Mouse (Mus musculus) hindbrain, embryonic 15.5 days (tissue): ENCODE measurements at regions not wholly inside any gene's neighbourhood (a gene's known extent, or its start where the extent isn't known, plus 50 kb on each side); places are given as distances from the start of the nearest gene placed in this dataset.
"Not testable (repeated sequence)": the region's sequence is repeated elsewhere in the genome, so short reads cannot be mapped to it uniquely, and the experiment has no call there.

Experiments used
- ATAC-seq: fragments of 200-750 bp; cut with Nextera tagmentation; 2 replicates; pipeline ENCODE4 v1.8.0; 2017; ENCODE audit warnings: low read depth, moderate number of reproducible peaks, moderate TSS enrichment; ENCODE audit not compliant: low FRiP score
- H3K27ac ChIP-seq: fragments of 300-500 bp; sonication (generic); replicated peaks from 2 replicates; pipeline ENCODE4 v1.5.1; 2015; ENCODE audit warnings: mild to moderate bottlenecking, inconsistent platforms
- H3K27me3 ChIP-seq: fragments of 300-500 bp; sonication (generic); 2 replicates; pipeline ENCODE4 v1.6.1; 2015; ENCODE audit warnings: control low read depth, inconsistent platforms
- H3K36me3 ChIP-seq: fragments of 300-500 bp; sonication (generic); 2 replicates; pipeline ENCODE4 v1.6.1; 2015; ENCODE audit warnings: control low read depth, inconsistent platforms
- H3K4me1 ChIP-seq: fragments of 300-500 bp; sonication (generic); replicated peaks from 2 replicates; pipeline ENCODE4 v1.6.1; 2015; ENCODE audit warnings: control low read depth, inconsistent platforms
- H3K4me2 ChIP-seq: fragments of 300-500 bp; sonication (generic); 2 replicates; pipeline ENCODE4 v1.6.1; 2015; ENCODE audit warnings: moderate library complexity, mild to moderate bottlenecking, inconsistent platforms
- H3K4me3 ChIP-seq: fragments of 300-500 bp; sonication (generic); 2 replicates; pipeline ENCODE4 v1.5.1; 2015; ENCODE audit warnings: mild to moderate bottlenecking, inconsistent platforms
- H3K9ac ChIP-seq: fragments of 300-500 bp; sonication (generic); 2 replicates; pipeline ENCODE4 v1.6.1; 2015; ENCODE audit warnings: inconsistent platforms
- H3K9me3 ChIP-seq: fragments of 300-500 bp; sonication (generic); 2 replicates; pipeline ENCODE4 v1.6.1; 2016; ENCODE audit warnings: control low read depth, inconsistent platforms
- WGBS: fragments of 180-500 bp; shearing (Covaris S2); methylation state at CpG from one replicate; pipeline ENCODE4 v1.1.7; 2015; 5-methylcytosine and 5-hydroxymethylcytosine counted together

GRCm38 (mm10) chr4:8084954-8085639, 153.7 kb downstream of the Car8 start:
- H3K4me2 ChIP-seq = no peak overlapping the region

DNA sequence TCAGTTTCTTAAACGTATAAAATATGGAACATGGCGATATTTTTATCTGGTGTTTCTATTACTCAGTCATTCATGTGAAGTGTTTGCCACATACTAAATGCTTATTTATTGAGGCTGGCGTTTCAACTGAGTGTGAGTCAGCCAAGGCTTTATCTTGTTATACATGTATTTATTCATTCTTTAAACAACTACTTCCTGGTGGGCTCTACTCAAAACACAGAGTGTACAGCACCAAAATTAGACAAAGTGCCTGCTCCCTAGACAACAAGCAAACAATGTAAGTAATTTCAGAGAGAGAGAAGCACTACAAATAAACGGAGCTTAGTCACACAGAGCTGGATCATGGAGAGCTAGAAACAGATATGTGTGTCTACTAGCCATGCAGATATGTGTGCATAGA, 159.5 kb downstream of the Car8 start:
- no peaks in the 10 kb centered on the region for H3K36me3 ChIP-seq
- no peaks in the 10 kb centered on the region for H3K4me1 ChIP-seq
- no peak overlapping the region for H3K27ac ChIP-seq
- WGBS = 60% methylated on average over 4 of the region's 4 CpGs
- H3K4me2 ChIP-seq = no peak overlapping the region
- no peak overlapping the region for H3K4me3 ChIP-seq
- no peaks in the 10 kb centered on the region for H3K27me3 ChIP-seq
- H3K9me3 ChIP-seq = no peaks in the 10 kb centered on the region
- no peak for ATAC-seq
- no peak overlapping the region for H3K9ac ChIP-seq

More at GRCm38 (mm10) chr4:8084954-8085639, 153.7 kb downstream of the Car8 start:
- Histone ChIP-seq H3K36me3 (no peaks in the 10 kb centered on the region), H3K4me3 (no peak overlapping the region), H3K4me1 (no peaks in the 10 kb centered on the region; the same call in 1 of the 2 replicates), H3K27ac (no peak overlapping the region), H3K27me3 (no peaks in the 10 kb centered on the region), H3K9ac (no peak overlapping the region), H3K9me3 (no peaks in the 10 kb centered on the region)
- 31% methylated on average over 16 of the region's 16 CpGs for WGBS
- peak; percentile 88 for ATAC-seq

DNA sequence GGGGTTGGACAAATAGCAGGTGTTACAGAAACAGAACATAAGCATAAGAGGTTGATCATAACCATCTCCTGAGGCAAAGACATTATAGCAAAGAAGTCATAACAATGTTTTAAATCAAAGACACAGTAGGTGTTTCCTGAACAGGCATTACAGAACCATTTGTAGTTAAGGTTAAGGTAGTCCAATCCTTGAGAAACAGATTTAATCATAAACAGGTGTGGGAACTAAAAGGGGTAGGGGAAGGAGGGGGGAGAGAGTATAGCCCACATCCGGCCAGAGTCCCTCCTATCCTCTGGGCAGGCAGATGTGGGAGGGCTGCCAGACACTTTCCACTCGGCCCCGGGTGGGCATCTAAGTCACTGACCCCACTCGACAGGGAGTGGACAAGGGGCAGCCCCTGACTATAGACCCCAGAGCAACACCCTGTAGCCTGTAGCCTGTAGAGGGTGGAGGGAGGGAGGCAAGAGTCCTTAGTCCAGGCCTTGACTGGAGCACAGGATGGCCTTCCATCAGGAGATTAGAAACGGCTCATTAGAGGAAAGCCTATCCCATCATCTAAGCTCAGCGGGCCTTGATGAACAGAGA, 165.8 kb downstream of the Car8 start:
- Histone ChIP-seq H3K4me1 (no peaks in the 10 kb centered on the region), H3K9me3 (no peaks in the 10 kb centered on the region), H3K27ac (no peak overlapping the region), H3K36me3 (no peaks in the 10 kb centered on the region), H3K4me3 (no peak overlapping the region), H3K9ac (no peak overlapping the region), H3K4me2 (no peak overlapping the region), H3K27me3 (no peaks in the 10 kb centered on the region)
- ATAC-seq = no peak
- WGBS = 85% methylated on average over 6 of the region's 6 CpGs

GRCm38 (mm10) chr4:8070693-8071092, 168.1 kb downstream of the Car8 start:
- H3K27me3 ChIP-seq, H3K9me3 ChIP-seq, H3K4me1 ChIP-seq, H3K4me2 ChIP-seq, H3K4me3 ChIP-seq, ATAC-seq, H3K36me3 ChIP-seq, H3K9ac ChIP-seq, H3K27ac ChIP-seq: not testable (repeated sequence)

DNA sequence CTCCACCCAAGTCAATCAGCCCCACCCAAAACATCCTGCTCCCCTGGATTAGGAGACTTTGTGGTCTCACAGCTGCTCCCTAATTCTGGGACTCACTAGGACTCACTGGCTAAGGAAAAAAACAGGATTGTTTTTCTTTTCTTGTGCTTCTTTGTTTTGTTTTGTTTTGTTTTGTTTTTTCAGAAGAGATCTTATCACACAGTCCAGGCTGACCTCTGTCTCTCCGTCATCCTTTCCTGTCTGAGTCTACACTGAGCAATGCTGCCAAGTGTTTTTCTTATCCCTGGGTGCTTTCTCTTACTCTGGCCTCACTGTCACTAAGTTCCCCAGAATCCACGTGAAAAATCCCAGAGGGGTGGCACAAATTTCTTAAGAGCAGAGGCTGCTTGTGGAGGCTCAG, 170.8 kb downstream of the Car8 start:
- H3K4me1 ChIP-seq = no peaks in the 10 kb centered on the region
- H3K4me2 ChIP-seq = no peak overlapping the region
- H3K27me3 ChIP-seq = no peaks in the 10 kb centered on the region
- 43% methylated on average over 2 of the region's 2 CpGs for WGBS
- no peak overlapping the region for H3K9ac ChIP-seq
- H3K27ac ChIP-seq = no peak overlapping the region
- no peak for ATAC-seq
- no peak overlapping the region for H3K4me3 ChIP-seq
- no peaks in the 10 kb centered on the region for H3K36me3 ChIP-seq
- no peaks in the 10 kb centered on the region for H3K9me3 ChIP-seq

GRCm38 (mm10) chr4:8041776-8042175, 197.1 kb downstream of the Car8 start:
- H3K27me3 ChIP-seq = no peaks in the 10 kb centered on the region
- H3K9ac ChIP-seq = no peak overlapping the region
- H3K27ac ChIP-seq = no peak overlapping the region
- no peaks in the 10 kb centered on the region for H3K36me3 ChIP-seq
- H3K4me2 ChIP-seq = no peak overlapping the region
- peaks cover 3% of the 10 kb centered on the region; the same call in 1 of the 2 replicates for H3K9me3 ChIP-seq
- H3K4me1 ChIP-seq = no peaks in the 10 kb centered on the region
- 23% methylated on average over 4 of the region's 4 CpGs for WGBS
- H3K4me3 ChIP-seq = no peak overlapping the region
- no peak for ATAC-seq

- Histone ChIP-seq H3K4me2 (no peak overlapping the region), H3K9me3 (no peaks in the 10 kb centered on the region), H3K27me3 (no peaks in the 10 kb centered on the region), H3K9ac (no peak overlapping the region), H3K4me3 (no peak overlapping the region), H3K27ac (no peak overlapping the region), H3K4me1 (no peaks in the 10 kb centered on the region), H3K36me3 (no peaks in the 10 kb centered on the region)
- no peak for ATAC-seq
- WGBS = 94% methylated on average over 1 of the region's 1 CpGs
Measured at GRCm38 (mm10) chr4:8037863-8038262, 201.0 kb downstream of the Car8 start.

DNA sequence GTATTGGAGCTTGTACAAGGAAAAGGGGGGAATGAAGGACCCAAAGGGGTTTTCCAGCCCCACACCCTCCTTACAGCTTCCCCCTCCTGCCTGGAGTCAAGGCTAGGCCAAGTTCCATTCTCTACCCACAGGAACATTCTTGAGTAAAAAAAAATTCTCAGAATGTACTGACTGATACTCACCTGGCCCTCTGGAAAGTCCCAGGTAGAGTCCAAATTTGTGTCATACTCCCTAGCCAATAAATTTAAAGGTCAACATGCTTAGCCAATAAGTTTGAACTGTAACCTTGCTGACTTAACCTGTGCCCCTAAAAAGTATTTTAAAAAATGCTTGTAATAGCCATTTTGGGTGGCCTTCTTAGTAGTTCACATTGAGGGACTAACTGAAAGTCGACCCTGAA, 205.4 kb downstream of the Car8 start:
- 83% methylated on average over 1 of the region's 1 CpGs for WGBS
- H3K36me3 ChIP-seq, H3K4me2 ChIP-seq, H3K9me3 ChIP-seq, H3K4me1 ChIP-seq, ATAC-seq, H3K27me3 ChIP-seq, H3K27ac ChIP-seq, H3K9ac ChIP-seq, H3K4me3 ChIP-seq: not testable (repeated sequence)

DNA sequence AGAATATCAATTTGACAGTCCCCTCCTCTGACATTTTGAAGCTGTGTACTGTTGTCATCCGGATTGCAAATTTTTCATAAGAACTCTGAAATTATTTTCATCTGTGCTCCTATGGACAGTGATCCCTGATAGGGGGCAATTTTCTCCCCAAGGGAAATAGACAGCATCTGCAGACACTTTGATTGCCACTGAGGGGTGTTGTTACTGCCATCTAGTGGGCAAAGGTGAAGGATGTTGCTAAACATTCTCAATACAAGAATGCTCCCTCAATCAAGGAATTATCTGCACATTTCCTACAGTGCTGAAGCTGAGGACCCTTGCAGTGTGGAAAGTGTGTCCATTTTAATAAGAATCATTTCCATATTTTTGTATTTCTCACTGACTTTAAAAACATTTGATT, 233.7 kb downstream of the Car8 start:
- no peak overlapping the region for H3K4me3 ChIP-seq
- no peaks in the 10 kb centered on the region for H3K4me1 ChIP-seq
- H3K4me2 ChIP-seq = no peak overlapping the region
- no peaks in the 10 kb centered on the region for H3K27me3 ChIP-seq
- no peaks in the 10 kb centered on the region for H3K9me3 ChIP-seq
- ATAC-seq = 0 out of 2 replicates have a peak, but pooled peaks have one; percentile 73
- no peak overlapping the region for H3K9ac ChIP-seq
- 21% methylated on average over 1 of the region's 1 CpGs for WGBS
- H3K27ac ChIP-seq = no peak overlapping the region
- no peaks in the 10 kb centered on the region for H3K36me3 ChIP-seq

- no peak overlapping the region for H3K9ac ChIP-seq
- H3K36me3 ChIP-seq = no peaks in the 10 kb centered on the region
- H3K4me2 ChIP-seq = no peak overlapping the region
- H3K4me3 ChIP-seq = no peak overlapping the region
- H3K27ac ChIP-seq = no peak overlapping the region
- no peaks in the 10 kb centered on the region for H3K9me3 ChIP-seq
- no peak for ATAC-seq
- H3K4me1 ChIP-seq = no peaks in the 10 kb centered on the region
- no peaks in the 10 kb centered on the region for H3K27me3 ChIP-seq
Measured at GRCm38 (mm10) chr4:7997575-7997953, 241.3 kb downstream of the Car8 start.

- Histone ChIP-seq H3K4me3 (no peak overlapping the region), H3K4me2 (no peak overlapping the region), H3K9me3 (no peaks in the 10 kb centered on the region), H3K27ac (no peak overlapping the region), H3K4me1 (no peaks in the 10 kb centered on the region), H3K36me3 (no peaks in the 10 kb centered on the region), H3K9ac (no peak overlapping the region), H3K27me3 (no peaks in the 10 kb centered on the region)
- no peak for ATAC-seq
- WGBS = 24% methylated on average over 6 of the region's 6 CpGs
Measured at GRCm38 (mm10) chr4:7996923-7997574, 241.8 kb downstream of the Car8 start.

- Histone ChIP-seq H3K4me3 (no peak overlapping the region), H3K9me3 (no peaks in the 10 kb centered on the region), H3K27me3 (no peaks in the 10 kb centered on the region), H3K36me3 (no peaks in the 10 kb centered on the region), H3K27ac (no peak overlapping the region), H3K4me2 (no peak overlapping the region), H3K9ac (no peak overlapping the region), H3K4me1 (no peaks in the 10 kb centered on the region)
- ATAC-seq = no peak
- 61% methylated on average over 3 of the region's 3 CpGs for WGBS
Measured at GRCm38 (mm10) chr4:7992944-7993343, 245.9 kb downstream of the Car8 start.
